ENCODE assay signal across 19 mouse cellular contexts in genomic region chr6:135313981-135314380, GRCm38 (mm10). TPM values are rescaled to one million over a fixed set of nuclear protein-coding genes. Genes with fewer than 3 reads are reported as not detected.
DNase-seq lines count a peak whose midpoint lies in the region; ATAC-seq and TF ChIP-seq lines count a peak whose summit lies in the region.
"Had no signal": no experiment of that assay in that cellular context is flagged by ENCODE, and none has a peak within 500 bp of the region (broad histone marks: within the 10 kb centered on the region; RNA-seq: fewer than 3 reads in every experiment).

No protein-coding gene starts in this region.

- 59% methylated on average over 9 of the region's 9 CpGs for WGBS in heart, embryonic 11.5 days (ENCODE audit: insufficient replicate concordance)
- 71% methylated on average over 9 of the region's 9 CpGs for WGBS in neural tube, embryonic 13.5 days
- WGBS in forebrain, postnatal 0 days, result 85% methylated on average over 9 of the region's 9 CpGs

- TF ChIP-seq CTCF in forebrain, postnatal 0 days (IDR thresholded peaks at IDR 0.05; ENCODE audit: low read depth), result no peak

- H3K9ac ChIP-seq in heart, embryonic 11.5 days (ENCODE audit: low read depth, low read length), result no peak overlapping the region
- H3K9ac ChIP-seq in neural tube, embryonic 13.5 days, result no peak overlapping the region
- H3K9ac ChIP-seq in forebrain, postnatal 0 days, result no peak overlapping the region
- H3K9ac ChIP-seq: embryonic facial prominence, embryonic 12.5 days; forebrain, embryonic 12.5 days; midbrain, embryonic 13.5 days had no signal

- H3K36me3 ChIP-seq in heart, embryonic 11.5 days (ENCODE audit: control insufficient read depth, insufficient read depth, low read length), result no peaks in the 10 kb centered on the region
- no peaks in the 10 kb centered on the region for H3K36me3 ChIP-seq in neural tube, embryonic 13.5 days
- H3K36me3 ChIP-seq in forebrain, postnatal 0 days (ENCODE audit: insufficient read depth), result no peaks in the 10 kb centered on the region
- H3K36me3 ChIP-seq: embryonic facial prominence, embryonic 12.5 days; forebrain, embryonic 12.5 days; midbrain, embryonic 13.5 days had no signal

- H3K27ac ChIP-seq in heart, embryonic 11.5 days (ENCODE audit: low read depth, low read length), result no peak overlapping the region
- peak overlapping the region; percentile 46; the same call in 1 of the 2 replicates for H3K27ac ChIP-seq in neural tube, embryonic 13.5 days (replicated peaks)
- H3K27ac ChIP-seq in forebrain, postnatal 0 days (ENCODE audit: low read depth, low read length), result no peak overlapping the region
- H3K27ac ChIP-seq: embryonic facial prominence, embryonic 12.5 days; forebrain, embryonic 12.5 days; macrophage; midbrain, embryonic 13.5 days had no signal

- no peak overlapping the region for H3K4me2 ChIP-seq in heart, embryonic 11.5 days
- H3K4me2 ChIP-seq in neural tube, embryonic 13.5 days, result no peak overlapping the region
- no peak overlapping the region for H3K4me2 ChIP-seq in forebrain, postnatal 0 days (ENCODE audit: low read depth)
- H3K4me2 ChIP-seq: embryonic facial prominence, embryonic 12.5 days; forebrain, embryonic 12.5 days; midbrain, embryonic 13.5 days had no signal

- ATAC-seq in heart, embryonic 11.5 days (replicated peaks; ENCODE audit: insufficient number of reproducible peaks, low FRiP score, low TSS enrichment), result no peak
- no peak for ATAC-seq in neural tube, embryonic 13.5 days (ENCODE audit: low read depth)
- no peak for ATAC-seq in forebrain, postnatal 0 days
- ATAC-seq: inflammation-experienced regulatory T-cells, adult 6 months; midbrain, embryonic 13.5 days had no signal

- DNase-seq in heart, adult 9 months (ENCODE audit: low spot score in 2 of 2), result peak; percentile 49 to 70
- no peak for DNase-seq in neural tube, embryonic 10.5 days (ENCODE audit: extremely low spot score, low spot score)
- DNase-seq in gastrocnemius, postnatal 10 days, result peak; percentile 41
- peak; percentile 73 for DNase-seq in skeletal muscle tissue, adult 2 months (ENCODE audit: low read depth, low spot score)
- DNase-seq in forebrain, postnatal 0 days, result no peak
- no peak for DNase-seq in cerebellum, adult 18-20 months
- DNase-seq: adrenal gland, postnatal 36 days; cerebellum, postnatal 10 days; thymus, postnatal 36 days had no signal

- H3K27me3 ChIP-seq in heart, embryonic 11.5 days (ENCODE audit: control insufficient read depth, insufficient read depth, low read length), result no peaks in the 10 kb centered on the region
- H3K27me3 ChIP-seq in neural tube, embryonic 13.5 days, result no peaks in the 10 kb centered on the region
- H3K27me3 ChIP-seq in forebrain, postnatal 0 days (ENCODE audit: insufficient read depth, low read length), result no peaks in the 10 kb centered on the region
- H3K27me3 ChIP-seq: embryonic facial prominence, embryonic 12.5 days; forebrain, embryonic 12.5 days; midbrain, embryonic 13.5 days had no signal

- no peaks in the 10 kb centered on the region for H3K9me3 ChIP-seq in heart, embryonic 11.5 days (replicated peaks; ENCODE audit: control insufficient read depth, low read length)
- no peaks in the 10 kb centered on the region for H3K9me3 ChIP-seq in neural tube, embryonic 13.5 days
- H3K9me3 ChIP-seq in forebrain, postnatal 0 days (ENCODE audit: low read length), result no peaks in the 10 kb centered on the region
- H3K9me3 ChIP-seq: embryonic facial prominence, embryonic 12.5 days; forebrain, embryonic 12.5 days; midbrain, embryonic 13.5 days had no signal

- H3K4me3 ChIP-seq in heart, embryonic 11.5 days (ENCODE audit: low read depth, low read length), result no peak overlapping the region
- H3K4me3 ChIP-seq in neural tube, embryonic 13.5 days, result no peak overlapping the region
- H3K4me3 ChIP-seq in forebrain, postnatal 0 days (ENCODE audit: low read depth, low read length), result no peak overlapping the region
- H3K4me3 ChIP-seq: embryonic facial prominence, embryonic 12.5 days; forebrain, embryonic 12.5 days; midbrain, embryonic 13.5 days had no signal

- no peaks in the 10 kb centered on the region for H3K4me1 ChIP-seq in heart, embryonic 11.5 days (ENCODE audit: control insufficient read depth, insufficient read depth, low read length)
- 0 out of 2 replicates have a peak, but pooled peaks cover 5% of the 10 kb centered on the region for H3K4me1 ChIP-seq in neural tube, embryonic 13.5 days (replicated peaks)
- H3K4me1 ChIP-seq in forebrain, postnatal 0 days (ENCODE audit: insufficient read depth), result no peaks in the 10 kb centered on the region
- H3K4me1 ChIP-seq: forebrain, embryonic 12.5 days; midbrain, embryonic 13.5 days had no signal

RNA-seq across cellular contexts. Expression of gene Pbp2, which starts 3.8 kb away (rescaled TPM):
- polyA plus RNA-seq in heart, embryonic 11.5 days (2014; fragmentation: Nextera tagmentation; extraction: Ambion mirVana), result not detected in 2 replicates
- 0.20 TPM in 1 of 2 replicates, not detected in the other for polyA plus RNA-seq in neural tube, embryonic 13.5 days (2015; fragmentation: Nextera tagmentation; extraction: Ambion mirVana)
- total RNA-seq in gastrocnemius, postnatal 10 days (2021), result not detected
- total RNA-seq in forebrain, postnatal 0 days (2014; rRNA removed), result not detected in 2 replicates
- polyA plus RNA-seq in forebrain, postnatal 0 days (2015; fragmentation: Nextera tagmentation; extraction: Ambion mirVana), result not detected in 2 replicates
- total RNA-seq: adrenal gland, postnatal 36 days; MEL had no signal
- polyA plus RNA-seq: embryonic facial prominence, embryonic 12.5 days; forebrain, embryonic 12.5 days; inflammation-experienced regulatory T-cells, adult 6 months; large intestine, adult 2 months; liver, embryonic 16.5 days; macrophage; midbrain, embryonic 13.5 days had no signal

RNA-seq across cellular contexts. Expression of gene Emp1, which starts 48.4 kb away (rescaled TPM):
- 7.7 and 10.0 TPM in 2 replicates for polyA plus RNA-seq in heart, embryonic 11.5 days (2014; fragmentation: Nextera tagmentation; extraction: Ambion mirVana)
- polyA plus RNA-seq in neural tube, embryonic 13.5 days (2015; fragmentation: Nextera tagmentation; extraction: Ambion mirVana), result 15.1 and 16.2 TPM in 2 replicates
- total RNA-seq in gastrocnemius, postnatal 10 days (2021), result 100 to 1,000 TPM; 145 to 163 TPM
- 11.4 and 37.0 TPM in 2 replicates for total RNA-seq in forebrain, postnatal 0 days (2014; rRNA removed)
- 3.8 and 4.3 TPM in 2 replicates for polyA plus RNA-seq in forebrain, postnatal 0 days (2015; fragmentation: Nextera tagmentation; extraction: Ambion mirVana)
- total RNA-seq: MEL had no signal

RNA-seq across cellular contexts. Expression of gene Gsg1, which starts 59.8 kb away (rescaled TPM):
- polyA plus RNA-seq in heart, embryonic 11.5 days (2014; fragmentation: Nextera tagmentation; extraction: Ambion mirVana), result 1.0 and 1.1 TPM in 2 replicates
- 0.33 and 0.61 TPM in 2 replicates for polyA plus RNA-seq in neural tube, embryonic 13.5 days (2015; fragmentation: Nextera tagmentation; extraction: Ambion mirVana)
- total RNA-seq in gastrocnemius, postnatal 10 days (2021), result under 1 TPM in 1 of 2 experiments, not detected in 1; 0.38 TPM
- 0.19 and 0.31 TPM in 2 replicates for total RNA-seq in forebrain, postnatal 0 days (2014; rRNA removed)
- 0.34 and 0.46 TPM in 2 replicates for polyA plus RNA-seq in forebrain, postnatal 0 days (2015; fragmentation: Nextera tagmentation; extraction: Ambion mirVana)
- total RNA-seq: adrenal gland, postnatal 36 days; MEL had no signal
- polyA plus RNA-seq: inflammation-experienced regulatory T-cells, adult 6 months had no signal

Comparison
In these comparisons a context has a peak if more than half of its experiments do, and no peak if none do; other contexts are left out.
1. DNase-seq: peak in heart, adult 9 months (2 of 2), gastrocnemius, postnatal 10 days (single experiment) and skeletal muscle tissue, adult 2 months (single experiment); none in neural tube, embryonic 10.5 days (single experiment), forebrain, postnatal 0 days (single experiment) and cerebellum, adult 18-20 months (0 of 2).